8 mouse cellular contexts compared by ENCODE assay signal in the genomic region with DNA sequence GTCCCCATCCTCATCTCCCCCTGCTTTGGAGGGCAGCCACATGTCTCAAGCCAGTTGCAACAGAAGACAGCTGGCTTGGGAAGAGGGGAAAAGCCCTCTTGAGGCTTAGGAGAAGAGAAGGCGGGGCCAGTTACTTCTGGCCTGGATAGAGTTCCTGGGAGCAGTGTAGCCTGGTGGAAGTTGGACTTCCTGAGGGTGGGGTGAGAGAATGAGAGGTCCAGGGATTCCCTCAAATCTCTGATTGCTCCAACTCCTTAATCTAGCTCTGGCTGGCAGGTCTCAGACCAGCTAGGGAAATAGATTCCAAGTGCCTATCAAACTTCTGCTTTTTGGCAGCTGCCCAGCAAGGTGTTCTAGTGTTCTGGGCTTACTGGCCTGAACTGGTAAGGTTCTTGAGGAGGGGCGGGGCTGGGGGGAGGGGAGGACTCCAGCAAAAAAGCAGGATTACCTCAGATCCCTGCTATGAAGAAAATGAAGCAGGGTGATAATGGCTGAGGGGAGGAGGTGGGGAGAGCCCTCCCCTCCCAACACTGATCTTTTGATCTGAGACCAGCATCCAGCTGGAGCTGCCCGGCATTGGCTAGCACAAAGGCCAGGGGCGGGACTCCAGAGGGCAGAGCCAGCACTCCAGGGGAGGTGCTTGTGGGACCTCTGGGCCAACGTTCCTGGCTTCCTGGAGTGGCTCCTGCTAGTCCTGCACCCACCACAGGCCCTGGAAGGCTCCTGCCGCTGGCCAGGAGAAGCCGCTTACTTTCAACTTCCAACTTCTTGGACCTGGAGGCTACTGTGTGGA.
DNase-seq lines count a peak whose midpoint lies in the region; ATAC-seq lines count a peak whose summit lies in the region.

No protein-coding gene starts in this region.

- no peaks in the 10 kb centered on the region for H3K27me3 ChIP-seq in forebrain, embryonic 14.5 days (replicated peaks; ENCODE audit: control insufficient read depth, insufficient read depth, low read length)

- peak; percentile 74 for ATAC-seq in forebrain, embryonic 14.5 days

- intact Hi-C loops in heart, postnatal 25 days (cut with DNase I), result loop anchor here (2.0 kb wide), 1 partner anchor 19 kb away; no protein-coding TSS in a partner anchor

- no peaks in the 10 kb centered on the region for H3K36me3 ChIP-seq in forebrain, embryonic 14.5 days (ENCODE audit: control insufficient read depth, insufficient read depth, low read length)

- no peak overlapping the region for H3K4me3 ChIP-seq in forebrain, embryonic 14.5 days (ENCODE audit: low read depth, low read length)

- H3K9me3 ChIP-seq in forebrain, embryonic 14.5 days (replicated peaks; ENCODE audit: control insufficient read depth, low read length), result no peaks in the 10 kb centered on the region

- 12% methylated on average over 7 of the region's 7 CpGs for WGBS in forebrain, embryonic 14.5 days

- peak overlapping the region; percentile 49; the same call in 1 of the 2 replicates for H3K27ac ChIP-seq in forebrain, embryonic 14.5 days (ENCODE audit: low read depth, low read length)

- no peak overlapping the region for H3K4me2 ChIP-seq in forebrain, embryonic 14.5 days (ENCODE audit: low read length)

- 0 out of 2 replicates have a peak overlapping the region, but pooled peaks have one; percentile 29 for H3K9ac ChIP-seq in forebrain, embryonic 14.5 days (ENCODE audit: low read length)

- DNase-seq in urinary bladder, adult 18-20 months (ENCODE audit: low spot score in 2 of 2), result peak; percentile 71 to 84
- no peak for DNase-seq in urinary bladder, postnatal 10 days (ENCODE audit: low spot score)
- peak; percentile 63 for DNase-seq in forebrain, embryonic 14.5 days (ENCODE audit: low spot score)
- peak; percentile 70 for DNase-seq in heart, postnatal 25 days (ENCODE audit: low spot score)
- DNase-seq in layer of hippocampus, postnatal 36 days, result peak; percentile 28 to 40
- peak; percentile 62 for DNase-seq in mesoderm, embryonic 11.5 days (ENCODE audit: low read depth, low spot score)
- DNase-seq in urinary bladder, adult 2 months (ENCODE audit: low spot score), result peak; percentile 68
- DNase-seq in thymus, postnatal 0 days (ENCODE audit: low spot score), result no peak

- H3K4me1 ChIP-seq in forebrain, embryonic 14.5 days (ENCODE audit: control insufficient read depth, insufficient read depth, low read length), result peaks cover 51% of the 10 kb centered on the region

Comparison
In these comparisons a context has a peak if more than half of its experiments do, and no peak if none do; other contexts are left out.
1. DNase-seq: peak in urinary bladder, adult 18-20 months (2 of 2), forebrain, embryonic 14.5 days (single experiment), heart, postnatal 25 days (single experiment), layer of hippocampus, postnatal 36 days (2 of 2), mesoderm, embryonic 11.5 days (single experiment) and urinary bladder, adult 2 months (single experiment); none in urinary bladder, postnatal 10 days (single experiment) and thymus, postnatal 0 days (single experiment).